Mouse (Mus musculus): ENCODE results near the gene Arrb1.

Gene Arrb1

GRCm38 (mm10) chr7:99633966-99634665 is 98.8 kb downstream of the Arrb1 start:
- DNase-seq (ENCODE audit: low spot score): no peak

- peak; percentile 62 for DNase-seq (ENCODE audit: low spot score)
Measured at GRCm38 (mm10) chr7:99641245-99641644, 106.0 kb downstream of the Arrb1 start.

- DNase-seq (ENCODE audit: low spot score): no peak
Measured at GRCm38 (mm10) chr7:99642078-99642477, 106.8 kb downstream of the Arrb1 start.

GRCm38 (mm10) chr7:99644701-99645100 is 109.4 kb downstream of the Arrb1 start:
- DNase-seq (ENCODE audit: low spot score): no peak

GRCm38 (mm10) chr7:99648623-99649022 is 113.4 kb downstream of the Arrb1 start:
- DNase-seq (ENCODE audit: low spot score): peak; percentile 85

- no peak for DNase-seq (ENCODE audit: low spot score)
Measured at GRCm38 (mm10) chr7:99649585-99649984, 114.3 kb downstream of the Arrb1 start.

GRCm38 (mm10) chr7:99654244-99654643 is 119.0 kb downstream of the Arrb1 start:
- DNase-seq (ENCODE audit: low spot score): no peak
